Mouse (Mus musculus) heart, postnatal 4 days (tissue): ENCODE data around the gene Ube2cbp. TPM values are rescaled to one million over a fixed set of nuclear protein-coding genes. Genes with fewer than 3 reads are reported as not detected.

Source experiments
- DNase-seq: peaks from one replicate; pipeline ENCODE4 v3.0.0; 2021
- total RNA-seq, 2 experiments: library from RNA; stranded (reverse); gene quantifications; 2 replicates each; pipeline ENCODE4 v1.2.3; 2021

Gene Ube2cbp
- total RNA-seq, 2 experiments from 2014 or later: 2.6 to 2.9 TPM

DNA sequence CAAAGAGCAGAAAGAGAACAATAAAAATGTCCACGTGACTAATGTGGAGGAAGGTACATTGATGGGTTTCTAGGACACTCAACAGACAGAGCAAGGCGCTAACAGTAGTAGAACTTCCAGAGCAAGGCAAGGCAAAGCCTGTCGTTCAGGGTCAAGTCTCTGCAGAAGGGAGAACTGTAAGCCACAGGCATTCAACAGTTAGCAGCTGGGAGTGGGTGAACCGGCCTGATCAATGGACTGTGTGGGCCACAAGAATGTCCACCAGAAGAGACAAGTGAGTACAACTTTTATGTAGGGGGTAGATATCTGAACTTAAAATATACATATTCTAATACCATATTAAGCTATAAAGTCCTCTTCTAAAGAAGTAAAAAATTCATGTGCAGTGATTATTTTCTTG is 41.4 kb downstream of the Ube2cbp start:
- DNase-seq: no peak

DNA sequence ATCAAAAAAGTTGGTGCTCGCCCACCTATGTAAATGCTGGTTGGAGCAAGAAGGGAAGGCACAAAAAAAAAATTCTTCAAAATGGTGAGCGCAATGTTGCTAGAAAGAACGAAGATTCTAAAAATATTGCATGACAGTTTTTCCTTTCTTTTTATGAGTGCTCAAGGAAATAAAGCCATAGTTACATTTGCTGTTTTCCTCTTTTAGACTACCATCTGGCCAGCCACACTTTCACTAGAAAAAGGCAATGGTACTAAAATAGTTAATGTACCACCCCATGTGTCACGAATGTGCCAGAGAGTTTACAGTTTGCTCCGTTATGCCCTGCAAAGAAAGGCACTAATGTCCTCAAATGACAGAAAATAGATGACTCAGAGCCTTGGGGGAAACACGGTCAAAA is 45.4 kb downstream of the Ube2cbp start:
- no peak for DNase-seq

DNA sequence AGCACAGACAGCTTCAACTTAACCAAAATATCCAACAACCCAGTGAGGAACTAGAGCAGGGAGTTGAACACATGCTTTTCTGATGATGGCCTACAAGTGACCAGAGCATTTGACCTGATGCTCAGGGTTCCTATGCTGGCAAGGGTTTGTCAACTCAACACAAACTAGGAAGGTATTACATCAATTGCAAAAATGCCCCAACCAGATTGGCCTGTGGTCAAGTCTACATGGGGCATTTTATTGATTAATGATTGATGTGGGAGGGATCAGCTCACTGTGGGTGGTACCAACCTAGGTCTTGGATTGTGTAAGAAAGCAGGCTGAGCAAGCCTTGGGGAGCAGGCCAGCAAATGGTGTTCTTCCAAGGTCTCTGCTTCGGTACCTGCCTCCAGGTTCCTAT is 46.8 kb downstream of the Ube2cbp start:
- DNase-seq: no peak

DNA sequence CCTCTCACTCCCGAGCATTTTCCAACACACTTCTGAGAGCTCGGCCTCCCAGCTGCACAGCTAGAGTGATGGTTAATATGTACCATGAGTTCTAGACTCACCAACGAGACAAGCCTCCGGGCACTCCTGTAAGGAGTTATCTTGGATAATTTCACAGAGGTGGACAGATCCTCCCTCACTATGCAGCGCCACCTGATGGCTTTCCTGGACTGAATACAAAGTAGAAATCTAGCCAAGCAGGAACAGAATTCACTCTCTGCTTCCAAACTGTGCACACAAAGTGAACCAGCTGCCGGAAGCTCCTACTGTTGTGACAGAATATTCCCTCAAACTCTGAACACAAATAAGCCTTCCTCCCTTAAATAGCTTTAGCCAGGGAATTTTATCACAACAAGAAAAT is 69.0 kb downstream of the Ube2cbp start:
- no peak for DNase-seq

DNA sequence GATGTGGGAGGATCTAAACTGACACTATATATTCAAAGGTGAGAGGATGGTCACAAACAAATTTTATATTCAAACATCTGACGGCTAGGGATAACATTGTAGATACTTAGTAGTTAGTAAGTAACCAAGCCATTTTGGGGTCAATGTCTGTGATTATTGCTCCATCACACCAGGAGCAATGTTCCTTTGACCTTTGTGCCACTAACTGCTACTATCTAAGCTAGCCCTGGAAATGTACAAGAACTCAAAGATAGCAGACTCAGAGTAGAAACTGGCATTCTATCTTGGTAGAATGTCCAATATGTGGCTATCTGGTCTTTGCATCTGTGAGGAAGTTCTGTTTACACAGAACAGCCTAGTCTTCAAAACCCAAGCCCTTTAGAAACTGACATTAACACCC is 69.7 kb downstream of the Ube2cbp start:
- no peak for DNase-seq

DNA sequence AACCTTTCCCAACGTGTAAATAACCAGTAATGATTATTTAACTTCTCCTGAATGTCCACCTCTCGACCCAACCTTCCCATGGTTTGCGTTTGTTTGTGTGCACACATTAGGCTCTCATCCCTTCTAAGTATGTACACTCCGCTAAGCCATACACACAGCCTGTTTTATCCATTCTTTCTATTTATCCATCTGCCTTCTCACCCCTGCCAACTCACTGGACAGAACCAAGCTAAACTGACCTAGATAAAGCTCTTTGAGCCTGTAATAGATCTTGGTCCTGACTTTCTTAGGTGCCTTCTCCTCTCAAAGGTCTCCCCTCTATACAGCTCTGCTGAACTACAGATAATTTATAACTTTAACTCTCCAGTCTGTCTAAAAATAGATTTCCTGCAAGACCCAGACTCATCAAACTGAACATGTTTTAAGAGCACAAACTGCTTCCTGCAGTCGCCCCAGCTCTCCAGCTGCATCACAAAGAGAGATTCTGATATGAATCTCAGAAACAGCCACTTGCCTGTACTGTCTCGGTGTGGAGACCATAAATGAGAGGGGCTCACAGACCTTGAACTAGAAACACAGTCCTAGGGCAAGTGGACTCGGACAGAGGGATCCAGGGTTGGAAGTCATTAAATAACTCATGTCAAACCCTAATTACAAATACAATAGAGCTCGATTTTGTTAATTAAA is 71.0 kb downstream of the Ube2cbp start:
- no peak for DNase-seq

DNA sequence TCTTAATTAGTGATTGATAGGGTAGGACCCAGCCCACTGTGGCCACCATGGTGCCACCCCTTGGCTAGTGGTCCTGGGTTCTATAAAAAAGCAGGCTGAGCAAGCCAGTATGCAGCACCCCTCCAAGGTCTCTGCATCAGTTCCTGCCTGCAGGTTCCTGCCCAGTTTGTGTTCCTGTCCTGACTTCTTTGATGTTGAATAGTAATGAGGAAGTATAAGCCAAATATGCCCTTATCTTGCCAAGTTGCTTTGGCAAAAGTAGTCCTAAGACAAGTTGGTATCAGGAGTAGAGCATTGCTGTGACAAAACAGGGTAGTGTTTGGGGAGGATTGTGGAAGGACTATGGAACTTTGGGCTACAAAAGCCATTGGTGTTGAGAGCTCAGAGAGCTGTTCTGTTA is 73.3 kb downstream of the Ube2cbp start:
- no peak for DNase-seq

DNA sequence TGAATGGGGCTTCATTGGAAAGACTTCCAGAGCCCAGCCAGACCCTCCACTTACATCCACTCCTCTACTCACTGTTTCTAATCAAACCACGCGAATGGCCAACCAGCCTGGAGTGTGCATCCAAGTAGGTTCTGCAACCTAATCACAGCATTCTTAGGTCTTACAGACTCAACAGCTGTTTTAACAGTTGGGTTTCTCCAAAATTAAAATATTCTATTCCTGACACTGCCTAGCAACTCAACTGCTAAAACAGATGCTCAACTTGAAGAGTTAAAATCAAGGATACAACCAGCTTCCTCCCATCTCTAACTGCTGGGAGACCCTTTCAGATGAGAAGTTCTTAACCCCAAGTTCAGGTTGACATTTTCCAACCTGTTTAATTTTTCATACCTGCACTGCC is 74.0 kb downstream of the Ube2cbp start:
- no peak for DNase-seq

DNA sequence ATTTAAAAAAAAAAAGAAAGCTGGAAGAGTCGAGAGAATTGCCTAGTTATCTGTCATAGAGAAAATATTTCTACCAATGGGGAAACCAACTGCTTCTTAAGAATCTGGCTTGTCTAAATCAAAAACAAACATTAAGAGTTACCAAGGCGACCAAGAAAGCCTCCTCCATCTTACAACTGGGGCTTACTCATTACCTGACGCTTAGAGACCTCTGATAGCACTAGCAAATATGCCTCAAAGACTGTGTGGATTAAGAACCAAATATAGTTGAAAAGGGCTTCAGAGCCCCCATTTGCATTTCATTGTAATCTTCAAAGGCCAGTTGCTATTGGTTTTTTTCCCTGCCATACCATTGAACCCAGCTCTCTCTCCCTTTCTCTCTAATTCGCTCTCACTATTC is 76.2 kb downstream of the Ube2cbp start:
- DNase-seq: no peak

DNA sequence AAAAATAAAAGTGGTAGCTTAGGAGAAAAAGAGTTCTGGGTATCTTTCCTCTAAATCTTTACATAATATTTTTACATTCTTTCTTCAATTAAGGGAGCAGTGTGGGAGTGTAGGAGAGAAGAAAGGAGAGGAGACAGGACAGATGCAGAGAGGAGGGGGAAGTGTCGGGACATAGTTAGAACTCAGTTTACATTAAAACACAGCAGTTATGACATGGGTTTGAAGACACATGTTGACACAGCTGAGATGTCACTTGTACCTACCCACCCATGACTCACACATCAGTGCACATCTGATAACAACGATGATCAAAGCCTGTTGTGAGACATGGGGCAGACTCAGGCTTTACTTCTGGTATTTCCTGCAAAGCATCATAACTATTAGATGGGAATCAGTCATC is 87.8 kb downstream of the Ube2cbp start:
- DNase-seq: no peak

DNA sequence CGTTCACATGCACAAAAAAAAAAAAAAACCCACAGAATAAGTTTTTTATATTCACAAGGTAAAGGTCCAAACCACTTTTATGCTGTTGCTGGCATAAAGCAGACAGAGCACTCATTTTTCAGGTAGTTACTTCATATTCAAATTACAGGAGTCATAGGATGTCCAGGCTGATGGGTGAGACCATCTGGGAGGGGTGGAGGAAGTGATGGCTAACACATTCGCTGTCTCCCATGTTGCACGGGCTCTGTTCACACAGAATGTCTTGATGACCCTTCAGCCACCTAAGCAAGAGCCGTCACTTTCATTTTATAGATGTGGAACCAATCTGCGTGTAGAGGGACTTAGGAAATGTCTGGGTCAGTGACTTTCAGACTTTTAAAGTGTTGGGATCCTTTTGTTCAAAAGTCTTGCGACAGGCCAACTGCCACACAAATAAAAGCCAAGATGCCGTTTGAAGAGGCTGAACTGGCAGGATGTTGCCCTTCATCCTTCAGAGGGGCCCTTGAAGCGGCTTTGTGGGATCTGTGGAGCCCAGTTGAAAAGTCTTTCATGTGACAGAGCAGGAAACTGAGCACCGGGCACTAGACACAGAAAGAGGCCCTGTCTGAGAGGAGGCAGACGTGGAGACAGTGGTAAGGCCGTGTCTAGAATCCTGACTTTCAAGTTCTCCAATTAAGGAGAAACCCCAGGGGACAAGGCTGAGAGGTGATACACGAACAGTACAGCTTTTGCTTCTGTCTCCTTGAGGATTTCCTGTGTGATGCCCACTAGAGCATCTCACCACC is 91.8 kb downstream of the Ube2cbp start:
- DNase-seq: no peak

DNA sequence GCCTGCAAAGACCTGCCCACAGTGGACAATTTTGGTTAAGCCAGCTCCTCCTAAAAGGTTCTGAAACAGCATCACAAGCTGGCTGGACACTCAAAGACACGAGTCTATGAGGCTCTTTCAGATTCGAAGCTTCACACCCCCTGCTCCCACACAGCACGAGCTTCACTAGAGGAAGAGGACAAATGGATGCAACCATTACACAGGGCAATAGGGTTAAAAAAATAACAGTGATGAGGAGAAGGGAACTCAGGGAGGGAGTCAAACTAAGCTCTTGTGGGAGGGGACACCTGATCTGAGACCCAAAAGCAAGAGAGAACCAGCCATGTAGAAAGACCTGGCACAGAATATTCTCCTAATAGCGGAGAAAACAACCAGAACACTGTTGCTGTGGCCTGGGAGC is 95.5 kb downstream of the Ube2cbp start:
- no peak for DNase-seq

DNA sequence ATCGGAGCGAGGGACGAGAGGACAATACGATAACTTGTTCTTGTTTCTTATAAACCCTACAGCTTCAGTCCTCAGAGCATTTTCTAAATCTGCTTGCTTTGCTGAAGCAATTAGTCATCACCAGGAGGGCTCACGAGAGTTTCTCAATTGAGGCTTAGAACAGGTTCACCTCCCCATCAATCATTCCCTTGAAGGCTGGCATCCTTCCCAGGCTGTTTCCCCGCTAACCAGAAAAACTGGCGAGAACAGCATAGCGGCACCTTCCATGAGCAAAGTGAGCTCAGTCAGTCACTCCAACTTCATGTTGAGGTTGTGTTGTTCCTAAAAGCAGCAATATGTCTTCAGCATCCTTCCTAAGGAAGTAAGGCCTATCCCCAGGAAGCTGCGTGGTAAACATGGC is 104.2 kb downstream of the Ube2cbp start:
- DNase-seq: peak; percentile 8

DNA sequence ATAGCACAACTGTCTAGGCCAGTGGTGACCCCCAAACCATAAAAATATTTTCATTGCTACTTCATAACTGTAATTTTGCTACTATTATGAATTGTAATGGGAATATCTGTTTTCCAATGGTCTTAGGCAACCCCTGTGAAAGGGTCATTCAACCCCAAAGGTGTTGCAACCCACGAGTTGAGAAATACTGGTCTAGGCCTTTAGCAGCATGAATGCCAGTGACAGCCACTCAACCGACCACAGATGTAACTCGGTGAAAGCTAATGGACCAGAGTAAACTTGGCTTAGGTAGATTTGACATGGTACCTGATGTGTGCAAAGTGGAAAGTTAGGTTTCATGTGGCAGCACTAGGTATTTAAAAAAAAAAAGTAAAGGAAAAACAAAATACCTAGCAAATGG is 108.9 kb downstream of the Ube2cbp start:
- no peak for DNase-seq

DNA sequence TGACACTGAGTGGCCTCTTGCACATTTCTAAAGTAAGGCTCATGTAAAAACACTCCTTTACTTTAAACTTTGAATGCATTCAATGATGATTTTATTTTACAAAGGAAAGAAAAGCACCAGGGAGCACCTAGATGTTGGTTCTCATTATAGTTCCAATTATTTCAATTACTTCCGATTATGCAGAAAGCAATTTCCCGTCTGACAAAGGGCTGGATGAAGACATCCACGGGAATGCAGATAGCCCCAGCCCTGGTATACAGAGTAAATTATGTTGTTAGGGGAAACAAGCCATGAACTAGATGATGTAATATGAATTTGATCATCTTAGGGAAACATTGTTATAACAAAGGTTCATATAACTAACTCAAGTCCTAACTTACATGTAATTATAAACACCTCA is 113.3 kb downstream of the Ube2cbp start:
- no peak for DNase-seq

DNA sequence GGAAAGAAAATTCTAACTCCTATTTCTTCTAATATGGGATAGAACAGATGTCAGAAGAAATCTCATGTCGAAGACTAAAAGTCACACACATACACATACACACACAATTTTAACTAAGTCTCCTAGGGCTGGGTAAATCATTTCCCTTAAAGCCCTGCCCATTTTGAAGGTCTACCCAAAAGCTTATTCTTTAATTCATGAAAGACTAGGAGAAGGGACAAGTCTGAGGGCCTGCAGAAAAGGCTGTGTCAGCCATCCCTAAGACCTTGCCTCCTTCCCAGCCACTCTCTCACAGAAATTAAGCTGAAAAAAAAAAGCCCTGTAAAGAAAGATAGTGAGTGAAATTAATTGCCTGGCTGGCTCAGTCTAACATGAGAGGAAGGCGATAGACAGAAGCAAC is 128.0 kb downstream of the Ube2cbp start:
- DNase-seq: no peak

DNA sequence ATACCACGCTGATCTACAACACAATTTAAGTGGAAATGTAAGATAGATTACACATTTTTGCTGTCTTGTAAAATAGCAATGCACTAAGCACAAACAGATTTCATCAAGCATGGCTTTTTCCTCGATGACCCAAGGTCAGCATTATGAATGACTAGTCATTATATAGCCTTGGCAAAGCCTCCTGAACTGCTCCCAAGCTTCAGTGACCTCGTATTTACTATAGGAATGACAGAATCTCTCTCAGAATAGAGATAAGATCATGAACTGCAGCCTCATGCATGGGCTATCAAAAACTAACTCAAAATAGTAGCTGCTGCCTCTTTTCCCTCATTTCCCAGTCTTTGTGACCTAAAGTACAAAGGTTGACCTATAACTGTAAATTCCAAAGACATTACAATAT is 128.4 kb downstream of the Ube2cbp start:
- no peak for DNase-seq

DNA sequence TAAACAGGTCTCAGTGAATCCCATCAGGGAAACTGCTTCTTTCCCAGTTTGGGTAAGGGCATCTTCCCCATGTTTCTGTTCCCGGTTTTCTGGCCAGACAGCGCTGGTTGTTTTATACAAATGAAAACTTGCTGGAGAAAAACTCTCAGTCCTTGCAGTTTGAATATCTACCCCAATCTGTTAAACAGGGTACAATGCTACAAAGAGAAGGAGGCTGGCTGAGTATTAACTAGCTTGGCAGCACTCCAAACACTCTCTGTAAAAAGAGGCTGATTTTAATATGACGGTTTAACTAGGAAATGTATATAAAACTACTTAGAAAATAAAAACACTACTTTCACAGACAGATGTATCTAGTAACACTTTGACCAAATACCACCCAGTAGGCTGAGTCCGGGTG is 129.2 kb downstream of the Ube2cbp start:
- no peak for DNase-seq

DNA sequence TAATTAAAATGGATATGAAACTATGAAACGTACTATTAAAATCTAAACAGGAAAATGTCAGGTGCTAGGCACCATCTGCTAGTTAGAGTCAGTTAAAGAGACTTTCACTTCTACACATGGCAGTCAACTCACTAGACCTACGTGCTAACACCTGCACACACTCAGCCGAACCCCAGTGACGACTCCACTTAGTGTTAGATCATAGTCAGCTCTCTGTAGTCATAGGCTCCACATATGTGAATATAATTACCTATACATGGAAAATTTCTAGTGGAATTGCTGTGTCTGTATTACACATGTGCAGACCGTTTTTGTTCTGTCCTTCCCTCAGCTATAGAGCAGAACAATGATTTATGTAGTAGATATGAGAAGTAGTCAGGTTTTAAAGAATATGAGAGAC is 130.4 kb downstream of the Ube2cbp start:
- DNase-seq: no peak

DNA sequence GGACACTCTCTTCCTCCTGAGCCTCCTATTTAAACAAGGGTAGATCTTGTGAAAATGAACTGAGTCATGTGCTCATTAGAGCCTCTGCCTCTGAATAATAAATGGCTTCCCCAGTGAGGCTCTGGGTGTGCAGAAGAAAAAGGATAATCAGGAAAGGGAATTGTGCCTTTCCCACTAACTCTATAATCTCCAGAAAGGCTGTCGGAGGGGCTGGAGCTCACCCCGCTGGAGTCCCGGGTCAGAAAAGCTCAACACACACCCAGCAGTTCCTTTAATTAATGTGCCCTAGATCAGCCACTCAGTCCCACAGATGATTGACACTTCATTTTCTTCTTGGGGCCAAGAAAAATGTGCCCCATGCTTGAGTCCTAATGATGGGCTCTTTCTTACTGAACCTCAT is 134.2 kb downstream of the Ube2cbp start:
- no peak for DNase-seq

DNA sequence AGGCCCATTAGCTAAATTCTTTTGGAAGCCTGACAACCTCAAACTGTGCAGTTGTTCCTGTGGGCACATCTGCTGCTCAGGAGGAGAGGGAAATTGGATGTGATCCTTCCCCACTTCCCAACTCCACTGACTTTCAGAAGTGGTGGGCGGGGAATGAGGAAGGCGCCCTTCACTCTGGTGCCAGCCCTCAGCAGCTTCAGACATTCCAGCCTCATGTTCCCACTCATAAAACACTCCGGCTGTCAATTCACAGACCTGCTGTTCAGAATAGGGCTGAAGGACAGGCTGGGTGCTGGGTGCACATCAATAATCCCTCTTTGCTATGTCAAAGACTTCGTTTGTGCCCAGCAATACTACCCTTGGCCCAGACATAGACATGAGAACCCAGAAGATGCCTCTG is 136.5 kb downstream of the Ube2cbp start:
- peak; percentile 23 for DNase-seq

DNA sequence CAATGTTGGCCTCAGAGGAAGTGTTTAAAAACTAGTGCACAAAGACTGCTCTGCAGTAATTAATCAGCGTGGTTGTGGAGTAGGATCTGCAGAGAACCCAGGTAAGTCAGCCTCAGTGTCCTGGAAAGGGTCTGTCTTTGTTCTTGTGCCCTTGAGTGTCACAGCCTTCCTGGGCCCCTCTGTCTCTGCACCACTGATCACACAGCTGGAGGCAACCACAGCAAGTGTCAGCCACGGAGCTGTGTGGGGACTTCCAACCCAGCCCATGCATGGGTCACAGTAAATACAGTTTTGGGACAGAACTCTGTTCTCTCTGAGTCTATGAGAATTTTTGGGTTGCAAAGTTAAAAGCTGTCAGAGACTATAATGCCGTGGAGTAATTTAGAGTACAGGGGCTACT is 137.4 kb downstream of the Ube2cbp start:
- no peak for DNase-seq

DNA sequence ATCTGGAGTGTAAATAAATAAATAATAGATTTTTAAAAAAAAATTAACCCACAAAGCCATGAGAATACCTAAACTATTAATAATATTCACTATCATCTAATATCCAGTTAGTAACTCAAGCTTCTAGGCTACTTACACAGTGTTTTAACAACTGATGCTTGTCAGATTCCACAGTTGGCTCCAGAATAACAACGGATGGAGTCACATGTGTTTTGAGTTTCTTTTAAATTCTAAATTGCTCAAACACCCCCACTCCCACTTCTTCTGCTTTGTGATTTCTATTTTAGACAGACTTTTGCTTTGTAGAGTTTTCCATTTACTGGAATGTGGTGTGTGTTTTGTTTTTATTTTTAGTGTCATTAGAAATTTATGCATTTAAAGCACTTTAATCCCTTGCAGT is 140.0 kb downstream of the Ube2cbp start:
- DNase-seq: no peak

DNA sequence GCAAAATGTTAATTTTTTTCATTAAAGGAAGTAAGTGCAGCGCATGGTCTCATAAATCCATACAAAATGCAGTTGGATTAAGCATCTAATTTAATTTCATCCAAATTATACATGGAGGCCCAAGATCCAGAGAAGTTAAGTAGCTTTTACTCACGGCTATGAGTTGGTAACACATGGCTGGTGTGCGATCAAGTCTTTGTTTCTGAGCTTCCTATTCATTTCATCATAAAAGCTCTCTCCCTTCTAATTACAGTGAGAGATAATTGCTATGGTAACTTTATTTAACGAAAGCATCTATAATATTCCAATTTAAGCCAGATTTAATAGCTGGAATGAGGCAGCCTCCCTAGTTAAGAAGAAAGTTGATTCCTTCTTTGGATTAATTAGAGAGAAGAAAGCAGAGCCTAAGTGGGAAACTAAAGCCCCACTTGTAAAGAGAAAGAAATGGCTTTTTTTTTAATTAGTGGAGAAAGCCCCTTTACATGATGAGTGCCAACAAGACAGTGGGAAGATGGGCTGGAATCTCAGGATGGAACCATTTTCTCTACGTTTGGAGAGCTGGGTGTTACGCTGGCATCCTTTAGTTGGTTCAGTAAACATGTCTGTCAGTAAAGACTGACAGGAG is 145.1 kb downstream of the Ube2cbp start:
- DNase-seq: no peak
